Mouse (Mus musculus): ENCODE results near the gene Asic1. TPM values are rescaled to one million over a fixed set of nuclear protein-coding genes. Genes with fewer than 3 reads are reported as not detected.

Gene Asic1
- polyA plus RNA-seq, 1 experiment from 2014 or later = 62.6 TPM

GRCm38 (mm10) chr15:99716814-99717213 lies 46.6 kb downstream of the Asic1 start:
- H3K4me2 ChIP-seq (replicated peaks) = no peak overlapping the region
- H3K36me3 ChIP-seq = peaks cover 68% of the 10 kb centered on the region
- H3K27me3 ChIP-seq (replicated peaks) = no peaks in the 10 kb centered on the region
- no peak overlapping the region for H3K4me3 ChIP-seq
- peaks cover 19% of the 10 kb centered on the region for H3K4me1 ChIP-seq
- no peak overlapping the region for H3K9ac ChIP-seq
- no peak overlapping the region for H3K27ac ChIP-seq
- WGBS = 83% methylated on average over 12 of the region's 12 CpGs
- H3K9me3 ChIP-seq = no peaks in the 10 kb centered on the region
- ATAC-seq (ENCODE audit: low FRiP score, low read depth) = no peak

- H3K4me2 ChIP-seq (replicated peaks) = no peak within 1 kb of the TSS
- H3K9ac ChIP-seq = no peak within 1 kb of the TSS
- H3K27me3 ChIP-seq (replicated peaks) = no peaks in the 10 kb centered on the region
- peaks cover 59% of the 10 kb centered on the region for H3K36me3 ChIP-seq
- no peak within 1 kb of the TSS for H3K27ac ChIP-seq
- peaks cover 16% of the 10 kb centered on the region for H3K4me1 ChIP-seq
- WGBS = 77% methylated on average over 26 of the region's 26 CpGs
- no peak for ATAC-seq (ENCODE audit: low FRiP score, low read depth)
- H3K9me3 ChIP-seq = no peaks in the 10 kb centered on the region
- H3K4me3 ChIP-seq = no peak within 1 kb of the TSS
These were observed 47.5 kb downstream of the Asic1 start, which contains the start of gene Gpd1 for GRCm38 (mm10) chr15:99717386-99718334. Gene Gpd1 (plus strand): TSS chr15:99717515.

DNA sequence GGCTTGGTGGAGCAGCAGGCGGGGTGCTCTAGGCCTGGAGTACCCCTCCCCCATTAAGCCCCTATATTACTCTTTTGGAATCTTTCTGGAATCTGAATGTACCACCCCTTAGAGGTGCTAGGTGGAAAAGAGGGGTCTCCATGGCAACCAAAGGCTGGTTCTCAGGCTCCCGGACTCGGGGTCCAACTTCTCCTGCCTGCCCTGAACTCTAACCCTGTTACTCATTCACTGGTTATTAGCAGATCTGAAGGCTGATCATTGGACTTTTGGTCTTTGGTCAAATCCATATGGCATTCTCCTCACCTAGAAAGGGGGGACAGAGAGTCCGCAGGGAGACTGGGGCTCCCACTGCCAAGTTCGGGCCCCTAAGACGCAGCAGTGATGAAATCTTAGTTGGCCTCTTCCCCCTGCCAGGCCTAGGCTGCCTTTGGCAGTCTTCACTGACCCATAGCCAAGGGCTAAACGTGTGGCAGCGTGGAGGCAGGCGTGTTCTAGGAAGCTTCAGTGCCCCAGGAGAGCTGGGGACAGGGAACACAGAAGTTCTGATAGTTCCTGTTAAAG lies 48.4 kb downstream of the Asic1 start:
- Histone ChIP-seq H3K36me3 (peaks cover 58% of the 10 kb centered on the region), H3K4me1 (peaks cover 21% of the 10 kb centered on the region), H3K27me3 (replicated peaks) (no peaks in the 10 kb centered on the region), H3K9ac (no peak overlapping the region), H3K4me2 (replicated peaks) (no peak overlapping the region), H3K27ac (no peak overlapping the region), H3K9me3 (no peaks in the 10 kb centered on the region), H3K4me3 (no peak overlapping the region)
- 86% methylated on average over 9 of the region's 9 CpGs for WGBS
- no peak for ATAC-seq (ENCODE audit: low FRiP score, low read depth)

GRCm38 (mm10) chr15:99719865-99720264 lies 49.7 kb downstream of the Asic1 start:
- Histone ChIP-seq H3K4me2 (replicated peaks) (no peak overlapping the region), H3K36me3 (peaks cover 51% of the 10 kb centered on the region)
- 79% methylated on average over 8 of the region's 8 CpGs for WGBS

DNA sequence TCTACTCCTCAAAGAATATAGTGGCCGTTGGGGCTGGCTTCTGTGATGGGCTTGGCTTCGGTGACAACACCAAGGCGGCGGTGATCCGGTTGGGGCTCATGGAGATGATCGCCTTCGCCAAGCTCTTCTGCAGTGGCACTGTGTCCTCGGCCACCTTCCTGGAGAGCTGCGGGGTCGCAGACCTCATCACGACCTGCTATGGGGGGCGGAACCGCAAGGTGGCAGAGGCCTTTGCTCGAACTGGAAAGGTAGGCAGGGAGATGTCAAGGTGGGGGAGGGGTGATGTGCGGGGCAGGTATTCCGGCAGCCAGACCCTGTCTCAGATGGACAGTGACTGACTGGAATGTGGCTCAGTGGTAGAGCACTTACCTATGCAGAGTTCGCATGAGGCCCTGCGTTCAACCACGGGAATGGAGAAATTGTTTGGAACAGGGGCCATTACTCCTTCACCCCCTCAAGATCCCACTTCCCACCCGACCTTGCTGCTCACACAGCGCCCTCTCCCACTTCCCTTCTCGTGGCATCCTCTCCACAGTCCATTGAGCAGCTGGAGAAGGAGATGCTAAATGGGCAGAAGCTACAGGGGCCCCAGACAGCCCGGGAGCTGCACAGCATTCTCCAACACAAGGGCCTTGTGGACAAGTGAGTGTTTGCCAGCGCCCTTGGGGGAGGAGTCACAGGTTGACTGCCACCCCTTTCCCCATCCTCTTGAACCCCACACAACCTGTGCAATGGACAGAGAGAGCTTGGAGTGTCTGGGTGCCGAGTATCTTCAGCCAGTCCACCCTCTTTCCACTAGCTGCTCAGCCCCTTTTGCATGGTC lies 52.0 kb downstream of the Asic1 start:
- Histone ChIP-seq H3K27ac (no peak overlapping the region), H3K9ac (no peak overlapping the region), H3K9me3 (no peaks in the 10 kb centered on the region), H3K4me1 (peaks cover 30% of the 10 kb centered on the region), H3K27me3 (replicated peaks) (no peaks in the 10 kb centered on the region), H3K36me3 (peaks cover 46% of the 10 kb centered on the region), H3K4me3 (no peak overlapping the region), H3K4me2 (replicated peaks) (no peak overlapping the region)
- WGBS = 85% methylated on average over 25 of the region's 25 CpGs
- no peak for ATAC-seq (ENCODE audit: low FRiP score, low read depth)

More at GRCm38 (mm10) chr15:99719865-99720264, 49.7 kb downstream of the Asic1 start:
- ATAC-seq (ENCODE audit: low FRiP score, low read depth) = no peak
- Histone ChIP-seq H3K27me3 (replicated peaks) (no peaks in the 10 kb centered on the region), H3K4me3 (no peak overlapping the region), H3K9me3 (no peaks in the 10 kb centered on the region), H3K4me1 (peaks cover 34% of the 10 kb centered on the region), H3K9ac (no peak overlapping the region), H3K27ac (no peak overlapping the region)

- Histone ChIP-seq H3K4me1 (peaks cover 30% of the 10 kb centered on the region), H3K9me3 (no peaks in the 10 kb centered on the region), H3K9ac (no peak overlapping the region), H3K36me3 (peaks cover 47% of the 10 kb centered on the region), H3K27ac (0 out of 2 replicates have a peak overlapping the region, but pooled peaks have one; percentile 26), H3K4me2 (replicated peaks) (no peak overlapping the region), H3K4me3 (no peak overlapping the region), H3K27me3 (replicated peaks) (no peaks in the 10 kb centered on the region)
- no peak for ATAC-seq (ENCODE audit: low FRiP score, low read depth)
- 62% methylated on average over 10 of the region's 10 CpGs for WGBS
These were observed 52.9 kb downstream of the Asic1 start for GRCm38 (mm10) chr15:99723120-99723514.

DNA sequence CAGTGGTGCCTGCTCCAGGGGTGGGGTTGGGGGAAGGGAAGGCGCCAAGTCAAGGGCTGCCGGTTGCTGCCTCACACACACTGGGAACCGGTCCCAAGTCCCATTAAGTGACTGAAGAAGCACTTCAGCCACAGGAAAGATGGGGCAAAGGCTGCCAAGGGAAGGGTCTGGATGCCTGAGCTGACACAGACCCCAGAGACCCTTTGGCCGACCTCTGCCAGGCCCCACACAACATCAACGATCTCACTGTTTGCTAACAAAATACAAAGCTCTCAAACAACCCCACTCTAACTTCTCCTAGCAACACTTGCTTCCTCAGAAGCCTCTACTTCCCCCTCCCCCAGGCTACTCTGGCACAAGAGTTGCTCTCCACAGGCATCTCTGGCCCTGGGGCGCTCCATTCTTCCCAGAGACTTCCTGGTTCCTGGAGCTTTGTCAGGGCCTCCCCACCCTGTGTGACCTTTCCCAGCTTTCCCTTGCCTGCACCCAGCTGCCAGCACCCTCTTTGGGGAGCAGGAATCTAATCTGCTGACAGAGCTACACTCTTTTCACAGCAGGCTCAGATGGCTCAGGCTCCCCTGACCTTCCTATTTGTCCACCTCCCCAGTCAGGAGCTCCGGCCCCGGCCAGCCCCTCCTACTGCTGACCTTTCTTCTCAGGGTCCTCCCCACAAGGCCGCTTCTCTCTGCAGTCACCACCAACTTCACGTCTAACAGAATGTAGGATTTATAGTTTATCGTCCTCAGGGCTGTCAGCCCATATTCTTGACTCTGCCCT lies 53.5 kb downstream of the Asic1 start:
- peak overlapping the region; percentile 90 for H3K4me2 ChIP-seq (replicated peaks)
- peaks cover 47% of the 10 kb centered on the region for H3K36me3 ChIP-seq
- no peaks in the 10 kb centered on the region for H3K9me3 ChIP-seq
- 21% methylated on average over 11 of the region's 11 CpGs for WGBS
- peak overlapping the region; percentile 17; the same call in 1 of the 2 replicates for H3K9ac ChIP-seq
- H3K4me1 ChIP-seq = peaks cover 30% of the 10 kb centered on the region
- H3K27me3 ChIP-seq (replicated peaks) = no peaks in the 10 kb centered on the region
- no peak for ATAC-seq (ENCODE audit: low FRiP score, low read depth)
- H3K4me3 ChIP-seq = no peak overlapping the region
- peak overlapping the region; percentile 26; the same call in 1 of the 2 replicates for H3K27ac ChIP-seq

- Histone ChIP-seq H3K36me3 (peaks cover 52% of the 10 kb centered on the region), H3K4me3 (peak overlapping the region; percentile 27; the same call in 1 of the 2 replicates)
These were observed 54.3 kb downstream of the Asic1 start for GRCm38 (mm10) chr15:99724292-99725021.

DNA sequence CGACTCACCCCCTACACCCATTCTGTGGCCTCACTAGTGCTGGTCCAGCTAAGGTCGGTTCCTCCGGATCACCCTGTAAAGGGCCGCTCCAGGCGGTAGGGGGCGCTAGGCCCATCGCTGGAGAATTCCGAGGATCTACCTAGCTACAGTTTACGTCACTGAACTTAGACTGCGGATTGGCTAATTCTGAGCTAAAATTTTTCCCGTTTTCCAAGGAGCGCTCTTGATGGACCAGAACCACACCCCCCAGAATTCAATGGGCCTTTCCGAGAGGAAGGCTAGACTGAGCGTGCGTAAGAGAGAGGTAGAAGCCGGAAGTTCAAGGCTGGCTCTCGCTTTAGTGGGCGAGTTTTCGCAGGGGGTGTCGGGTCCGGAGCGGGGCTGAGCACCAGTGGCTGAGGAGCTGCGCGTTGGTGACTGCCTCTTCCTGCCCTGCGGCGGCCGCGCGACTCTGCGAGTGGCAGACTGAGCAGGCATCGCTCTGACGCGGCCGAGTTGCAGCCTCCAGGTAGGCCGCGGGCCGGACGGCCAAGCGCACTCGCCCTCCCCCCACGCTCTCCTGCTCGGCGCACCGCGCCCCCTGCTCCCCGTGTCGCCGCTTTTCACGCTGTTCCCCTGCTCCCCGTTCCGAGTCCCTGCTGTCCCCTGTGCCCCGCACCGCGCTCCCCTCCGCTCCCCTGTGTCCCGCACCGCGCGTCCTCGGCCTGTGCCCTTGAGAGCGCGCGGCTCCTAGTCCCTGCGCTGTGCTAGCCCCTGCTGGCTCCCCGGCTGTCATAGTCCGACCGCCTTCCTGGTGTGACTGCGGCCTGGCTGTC lies 55.4 kb downstream of the Asic1 start, which contains the start of gene Cox14:
TSS of gene Cox14 (plus strand) at position 278 of the 815 bp plus-strand sequence.
- H3K9me3 ChIP-seq = no peaks in the 10 kb centered on the region
- peaks cover 30% of the 10 kb centered on the region for H3K4me1 ChIP-seq
- peak within 1 kb of the TSS; percentile 94 for H3K4me3 ChIP-seq
- peak within 1 kb of the TSS; percentile 90 for H3K4me2 ChIP-seq (replicated peaks)
- H3K27me3 ChIP-seq (replicated peaks) = no peaks in the 10 kb centered on the region
- peak within 1 kb of the TSS; percentile 86 for H3K27ac ChIP-seq
- ATAC-seq (ENCODE audit: low FRiP score, low read depth) = peak; percentile 92
- peaks cover 43% of the 10 kb centered on the region for H3K36me3 ChIP-seq
- 1% methylated on average over 68 of the region's 68 CpGs for WGBS
- peak within 1 kb of the TSS; percentile 95 for H3K9ac ChIP-seq

More at GRCm38 (mm10) chr15:99724292-99725021, 54.3 kb downstream of the Asic1 start:
- ATAC-seq (ENCODE audit: low FRiP score, low read depth) = peak; percentile 21
- Histone ChIP-seq H3K4me1 (peaks cover 30% of the 10 kb centered on the region), H3K9me3 (no peaks in the 10 kb centered on the region), H3K27me3 (replicated peaks) (no peaks in the 10 kb centered on the region), H3K27ac (peak overlapping the region; percentile 7; the same call in 1 of the 2 replicates), H3K4me2 (replicated peaks) (peak overlapping the region; percentile 90), H3K9ac (no peak overlapping the region)
- 13% methylated on average over 16 of the region's 16 CpGs for WGBS

GRCm38 (mm10) chr15:99726549-99726948 lies 56.4 kb downstream of the Asic1 start:
- Histone ChIP-seq H3K9ac (peak overlapping the region; percentile 95), H3K4me2 (replicated peaks) (peak overlapping the region; percentile 90), H3K9me3 (no peaks in the 10 kb centered on the region), H3K4me3 (peak overlapping the region; percentile 94), H3K27me3 (replicated peaks) (no peaks in the 10 kb centered on the region), H3K27ac (no peak overlapping the region), H3K36me3 (peaks cover 33% of the 10 kb centered on the region), H3K4me1 (peaks cover 30% of the 10 kb centered on the region)
- WGBS = 79% methylated on average over 2 of the region's 2 CpGs
- ATAC-seq (ENCODE audit: low FRiP score, low read depth) = no peak
